Mouse (Mus musculus): ENCODE results near the gene Cyb561d2. TPM values are rescaled to one million over a fixed set of nuclear protein-coding genes. Genes with fewer than 3 reads are reported as not detected.
A peak's percentile ranks its signal among the peaks of the same experiment; 100 is the strongest.

Cyb561d2 gene
- total and polyA plus RNA-seq, 3 experiments, result 23.8 to 37.8 (median 35.7) TPM

- in situ Hi-C loops (cut with MboI; ENCODE audit: low pct_ligation_motif_present, low pct_unique_long_range_greater_than_20kb, low sequenced_read_pairs), result loop anchor here (5.0 kb wide), 1 partner anchor 143 kb away; no protein-coding TSS in a partner anchor
- Histone ChIP-seq H3K9me3 (replicated peaks; ENCODE audit: low read length) (no peaks in the 10 kb centered on the region), H3K27ac (ENCODE audit: insufficient read depth, low read depth) (no peak overlapping the region), H3K27me3 (replicated peaks) (peaks cover 97% of the 10 kb centered on the region), H3K79me2 (replicated peaks; ENCODE audit: control insufficient read depth, extremely low read depth, insufficient read depth, poor library complexity, severe bottlenecking) (no peaks in the 10 kb centered on the region), H3K4me1 (ENCODE audit: control insufficient read depth in 1 of 2, insufficient read depth in 2 of 2) (no peaks in the 10 kb centered on the region), H3K36me3 (replicated peaks in 1 of 2; ENCODE audit: control insufficient read depth in 1 of 2, insufficient read depth in 1 of 2, low read length in 1 of 2) (no peaks in the 10 kb centered on the region), H3K9ac (ENCODE audit: insufficient read depth, low read depth) (no peak overlapping the region), H3K4me2 (ENCODE audit: insufficient read depth, low read depth, poor library complexity, severe bottlenecking) (no peak overlapping the region), H3K4me3 (replicated peaks in 1 of 3; ENCODE audit: low read depth in 2 of 3, low read length in 2 of 3, poor library complexity in 1 of 3) (no peak overlapping the region)
- DNase-seq (ENCODE audit: extremely low read depth), result no peak
- dilution Hi-C loops (cut with MboI; ENCODE audit: extremely low pct_ligation_motif_present, extremely low pct_unique_long_range_greater_than_20kb, low sequenced_read_pairs), result no loop called here
- TF ChIP-seq JUND (conservative IDR thresholded peaks at IDR 0.05; ENCODE audit: low read depth, low read length), result no peak
- no peak for TF ChIP-seq ZMIZ1 (IDR thresholded peaks at IDR 0.05; ENCODE audit: low read depth, low read length)
- TF ChIP-seq RCOR1 (conservative IDR thresholded peaks at IDR 0.05; ENCODE audit: low read depth, low read length), result no peak
- no peak for TF ChIP-seq CHD1 (IDR thresholded peaks at IDR 0.05; ENCODE audit: low read depth, low read length)
- no peak for TF ChIP-seq TCF12 (IDR thresholded peaks at IDR 0.05; ENCODE audit: low read depth, low read length)
- no peak for TF ChIP-seq POLR2AphosphoS2 (IDR thresholded peaks at IDR 0.05; ENCODE audit: low read depth, low read length)
- TF ChIP-seq MYC (IDR thresholded peaks at IDR 0.05; ENCODE audit: low read depth, low read length), result no peak
- TF ChIP-seq SIN3A (IDR thresholded peaks at IDR 0.05; ENCODE audit: low read length), result no peak
- TF ChIP-seq HCFC1 (IDR thresholded peaks at IDR 0.05; ENCODE audit: low read depth, low read length), result no peak
- TF ChIP-seq USF2 (conservative IDR thresholded peaks at IDR 0.05; ENCODE audit: low read depth, low read length), result no peak
Measured at GRCm38 (mm10) chr9:107510384-107511100, 31.5 kb downstream of the Cyb561d2 start.

DNA sequence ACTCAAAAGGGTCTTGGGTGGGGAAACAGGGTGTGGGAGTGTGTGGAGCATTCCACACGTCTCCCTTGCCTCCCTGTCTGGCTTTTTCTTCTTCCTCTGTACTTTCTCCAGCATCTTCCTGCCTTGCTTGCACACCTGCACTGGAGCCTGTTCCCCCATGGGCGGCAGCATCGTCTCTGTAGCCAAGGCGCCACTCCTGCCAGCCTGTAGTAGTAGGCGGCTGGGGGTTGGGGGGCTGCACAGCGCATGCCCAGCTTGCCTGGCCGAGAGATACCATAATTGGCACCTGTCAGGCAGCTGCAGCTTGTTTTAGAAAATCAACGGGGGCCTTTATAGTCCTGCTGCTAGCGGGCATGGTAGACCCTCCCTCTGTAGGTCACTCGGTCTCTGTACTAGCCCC, 33.7 kb downstream of the Cyb561d2 start:
- Histone ChIP-seq H3K4me1 (ENCODE audit: control insufficient read depth in 1 of 2, insufficient read depth in 2 of 2) (no peaks in the 10 kb centered on the region), H3K27me3 (replicated peaks) (peaks cover 100% of the 10 kb centered on the region)
- in situ Hi-C loops (cut with MboI; ENCODE audit: low pct_ligation_motif_present, low pct_unique_long_range_greater_than_20kb, low sequenced_read_pairs), result no loop called here

More for the DNA sequence above, 33.7 kb downstream of the Cyb561d2 start:
- Histone ChIP-seq H3K79me2 (replicated peaks; ENCODE audit: control insufficient read depth, extremely low read depth, insufficient read depth, poor library complexity, severe bottlenecking) (no peaks in the 10 kb centered on the region), H3K4me3 (replicated peaks in 1 of 3; ENCODE audit: low read depth in 2 of 3, low read length in 2 of 3, poor library complexity in 1 of 3) (no peak overlapping the region), H3K4me2 (ENCODE audit: insufficient read depth, low read depth, poor library complexity, severe bottlenecking) (no peak overlapping the region), H3K36me3 (replicated peaks in 1 of 2; ENCODE audit: control insufficient read depth in 1 of 2, insufficient read depth in 1 of 2, low read length in 1 of 2) (no peaks in the 10 kb centered on the region), H3K27ac (ENCODE audit: insufficient read depth, low read depth) (no peak overlapping the region), H3K9me3 (replicated peaks; ENCODE audit: low read length) (no peaks in the 10 kb centered on the region), H3K9ac (ENCODE audit: insufficient read depth, low read depth) (no peak overlapping the region)
- DNase-seq (ENCODE audit: extremely low read depth), result no peak
- TF ChIP-seq NRF1 (IDR thresholded peaks at IDR 0.05; ENCODE audit: low read depth, low read length) (peak; percentile 71), GABPA (IDR thresholded peaks at IDR 0.05; ENCODE audit: insufficient replicate concordance, low read depth, low read length) (no peak)
- dilution Hi-C loops (cut with MboI; ENCODE audit: extremely low pct_ligation_motif_present, extremely low pct_unique_long_range_greater_than_20kb, low sequenced_read_pairs), result no loop called here

Measured in CH12.LX (cell line).